Mouse (Mus musculus): Measurements from ENCODE around the gene Mbl2.
A peak's percentile ranks its signal among the peaks of the same experiment; 100 is the strongest.
"Not testable (repeated sequence)": the region's sequence is repeated elsewhere in the genome, so short reads cannot be mapped to it uniquely, and the experiment has no call there.

Gene Mbl2

GRCm38 (mm10) chr19:30232691-30233090, at the start of gene Mbl2:
Gene Mbl2, plus strand, starts transcription at chr19:30232942.
- no peak for DNase-seq

- DNase-seq: no peak
Measured at GRCm38 (mm10) chr19:30185536-30185935, 47.2 kb upstream of the Mbl2 start.

GRCm38 (mm10) chr19:30187232-30187631, 45.5 kb upstream of the Mbl2 start:
- no peak for DNase-seq

GRCm38 (mm10) chr19:30194999-30195398, 37.7 kb upstream of the Mbl2 start:
- DNase-seq: peak; percentile 40

GRCm38 (mm10) chr19:30202177-30202576, 30.6 kb upstream of the Mbl2 start:
- DNase-seq: no peak

GRCm38 (mm10) chr19:30205159-30205816, 27.5 kb upstream of the Mbl2 start:
- peak; percentile 44 for DNase-seq

- no peak for DNase-seq
Measured at GRCm38 (mm10) chr19:30205874-30206273, 26.9 kb upstream of the Mbl2 start.

- DNase-seq: no peak
Measured at GRCm38 (mm10) chr19:30206981-30207380, 25.8 kb upstream of the Mbl2 start.

- not testable (repeated sequence) for DNase-seq
Measured at GRCm38 (mm10) chr19:30209006-30209405, 23.7 kb upstream of the Mbl2 start.

- no peak for DNase-seq
Measured at GRCm38 (mm10) chr19:30214026-30214425, 18.7 kb upstream of the Mbl2 start.

GRCm38 (mm10) chr19:30215736-30216135, 17.0 kb upstream of the Mbl2 start:
- DNase-seq: not testable (repeated sequence)

GRCm38 (mm10) chr19:30216186-30216585, 16.6 kb upstream of the Mbl2 start:
- DNase-seq: no peak

GRCm38 (mm10) chr19:30217335-30217734, 15.4 kb upstream of the Mbl2 start:
- peak; percentile 59 for DNase-seq

- DNase-seq: not testable (repeated sequence)
Measured at GRCm38 (mm10) chr19:30222593-30222992, 10.1 kb upstream of the Mbl2 start.

GRCm38 (mm10) chr19:30229477-30229876, 3.3 kb upstream of the Mbl2 start:
- DNase-seq: no peak

- DNase-seq: no peak
Measured at GRCm38 (mm10) chr19:30234416-30234815, 1.7 kb downstream of the Mbl2 start.

- DNase-seq: peak; percentile 56
Measured at GRCm38 (mm10) chr19:30247359-30247758, 14.6 kb downstream of the Mbl2 start.

GRCm38 (mm10) chr19:30248822-30249221, 16.1 kb downstream of the Mbl2 start:
- peak; percentile 39 for DNase-seq

GRCm38 (mm10) chr19:30252253-30252652, 19.5 kb downstream of the Mbl2 start:
- DNase-seq: no peak

GRCm38 (mm10) chr19:30256339-30256738, 23.6 kb downstream of the Mbl2 start:
- DNase-seq: no peak

GRCm38 (mm10) chr19:30281125-30281524, 48.4 kb downstream of the Mbl2 start:
- DNase-seq: no peak

- no peak for DNase-seq
Measured at GRCm38 (mm10) chr19:30287899-30288490, 55.3 kb downstream of the Mbl2 start.
